8 mouse cellular contexts compared by ENCODE assay signal in genomic region chr1:26687926-26688325, GRCm38 (mm10). TPM values are rescaled to one million over a fixed set of nuclear protein-coding genes. Genes with fewer than 3 reads are reported as not detected.
DNase-seq lines count a peak whose midpoint lies in the region; ATAC-seq and TF ChIP-seq lines count a peak whose summit lies in the region.
"Had no signal": no experiment of that assay in that cellular context is flagged by ENCODE, and none has a peak within 500 bp of the region (broad histone marks: within the 10 kb centered on the region; RNA-seq: fewer than 3 reads in every experiment).

No protein-coding gene starts in this region.

- H3K4me1 ChIP-seq in lung, embryonic 16.5 days (replicated peaks; ENCODE audit: control insufficient read depth, insufficient read depth, low read length) = no peaks in the 10 kb centered on the region
- no peaks in the 10 kb centered on the region for H3K4me1 ChIP-seq in heart, postnatal 0 days (ENCODE audit: control insufficient read depth, insufficient read depth)
- H3K4me1 ChIP-seq in liver, embryonic 14.5 days (replicated peaks; ENCODE audit: control insufficient read depth in 2 of 2, insufficient read depth in 2 of 2, low read length in 1 of 2) = no peaks in the 10 kb centered on the region

- TF ChIP-seq EP300 in heart, postnatal 0 days (IDR thresholded peaks at IDR 0.05; ENCODE audit: low read depth) = no peak
- TF ChIP-seq EP300 in liver, embryonic 14.5 days (IDR thresholded peaks at IDR 0.05; ENCODE audit: low read depth) = no peak

- peak; percentile 80 for ATAC-seq in lung, embryonic 16.5 days (ENCODE audit: low read depth)
- ATAC-seq in heart, postnatal 0 days (ENCODE audit: insufficient read depth, low read depth) = peak; percentile 54
- peak; percentile 51 for ATAC-seq in liver, embryonic 14.5 days (ENCODE audit: insufficient read depth)

- H3K27me3 ChIP-seq in lung, embryonic 16.5 days (ENCODE audit: control insufficient read depth, insufficient read depth, low read depth, low read length) = no peaks in the 10 kb centered on the region
- no peaks in the 10 kb centered on the region for H3K27me3 ChIP-seq in heart, postnatal 0 days (ENCODE audit: control insufficient read depth, insufficient read depth, low read length)
- H3K27me3 ChIP-seq in liver, embryonic 14.5 days (ENCODE audit: control insufficient read depth, insufficient read depth, low read length) = no peaks in the 10 kb centered on the region

- H3K27ac ChIP-seq in lung, embryonic 16.5 days (ENCODE audit: low read length) = no peak overlapping the region
- no peak overlapping the region for H3K27ac ChIP-seq in heart, postnatal 0 days (ENCODE audit: low read depth)
- no peak overlapping the region for H3K27ac ChIP-seq in liver, embryonic 14.5 days

- no peak for TF ChIP-seq CTCF in heart, postnatal 0 days (IDR thresholded peaks at IDR 0.05; ENCODE audit: low read depth)
- no peak for TF ChIP-seq CTCF in liver, embryonic 14.5 days (IDR thresholded peaks at IDR 0.05; ENCODE audit: low read depth)

- no peak overlapping the region for H3K9ac ChIP-seq in lung, embryonic 16.5 days (ENCODE audit: low read length)
- H3K9ac ChIP-seq in heart, postnatal 0 days (replicated peaks; ENCODE audit: low read depth, low read length) = no peak overlapping the region
- H3K9ac ChIP-seq in liver, embryonic 14.5 days (replicated peaks) = no peak overlapping the region

- no peaks in the 10 kb centered on the region for H3K36me3 ChIP-seq in lung, embryonic 16.5 days (ENCODE audit: control insufficient read depth, insufficient read depth, low read length)
- H3K36me3 ChIP-seq in heart, postnatal 0 days (replicated peaks; ENCODE audit: control insufficient read depth, insufficient read depth, low read length) = no peaks in the 10 kb centered on the region
- H3K36me3 ChIP-seq in liver, embryonic 14.5 days (replicated peaks; ENCODE audit: control insufficient read depth, insufficient read depth, low read depth) = no peaks in the 10 kb centered on the region

- no peak overlapping the region for H3K4me2 ChIP-seq in lung, embryonic 16.5 days (ENCODE audit: low read depth, low read length)
- no peak overlapping the region for H3K4me2 ChIP-seq in heart, postnatal 0 days (ENCODE audit: low read depth, low read length)
- H3K4me2 ChIP-seq in liver, embryonic 14.5 days (ENCODE audit: low read depth) = no peak overlapping the region

- no peaks in the 10 kb centered on the region for H3K9me3 ChIP-seq in lung, embryonic 16.5 days (ENCODE audit: control insufficient read depth, low read length)
- 0 out of 2 replicates have a peak, but pooled peaks cover 5% of the 10 kb centered on the region for H3K9me3 ChIP-seq in heart, postnatal 0 days (replicated peaks; ENCODE audit: control insufficient read depth, low read length)
- no peaks in the 10 kb centered on the region; the same call in 1 of the 2 replicates for H3K9me3 ChIP-seq in liver, embryonic 14.5 days (ENCODE audit: control insufficient read depth, low read length)

- H3K4me3 ChIP-seq in lung, embryonic 16.5 days (ENCODE audit: low read length) = no peak overlapping the region
- no peak overlapping the region for H3K4me3 ChIP-seq in heart, postnatal 0 days (ENCODE audit: low read depth, low read length)
- no peak overlapping the region for H3K4me3 ChIP-seq in liver, embryonic 14.5 days (ENCODE audit: insufficient read depth in 1 of 2, low read depth in 2 of 2, low read length in 2 of 2)
- H3K4me3 ChIP-seq: erythroblast, embryonic 14.5 days had no signal

- DNase-seq in lung, postnatal 4 days = no peak
- DNase-seq in embryo, embryonic 9.5 days (ENCODE audit: extremely low spot score) = peak; percentile 15
- no peak for DNase-seq in heart, postnatal 0 days (ENCODE audit: low spot score)
- no peak for DNase-seq in liver, embryonic 14.5 days (ENCODE audit: low read depth in 3 of 3, low spot score in 3 of 3)
- DNase-seq in retina, embryonic 14.5 days (ENCODE audit: low spot score) = peak; percentile 38
- no peak for DNase-seq in right cerebral cortex, postnatal 4 days

- 57% methylated on average over 1 of the region's 1 CpGs for WGBS in lung, embryonic 16.5 days
- 30% methylated on average over 1 of the region's 1 CpGs for WGBS in heart, postnatal 0 days
- 33% methylated on average over 1 of the region's 1 CpGs for WGBS in liver, embryonic 14.5 days (ENCODE audit: insufficient replicate concordance)

RNA-seq across cellular contexts. Expression of gene 4931408C20Rik, which starts 0.7 kb away (rescaled TPM):
- polyA plus RNA-seq in lung, embryonic 16.5 days (2015; fragmentation: Nextera tagmentation; extraction: Ambion mirVana) = not detected in 2 replicates
- total RNA-seq in heart, postnatal 0 days (2014; rRNA removed; ENCODE audit: low replicate concordance) = not detected in 2 replicates
- not detected in 2 replicates for polyA plus RNA-seq in heart, postnatal 0 days (2015; fragmentation: Nextera tagmentation; extraction: Ambion mirVana)
- polyA plus RNA-seq in liver, embryonic 14.5 days (2012; rRNA removed) = not detected in 2 replicates
- polyA plus RNA-seq in liver, embryonic 14.5 days (2014; fragmentation: Nextera tagmentation; extraction: Ambion mirVana) = not detected in 2 replicates
- polyA plus RNA-seq: erythroblast, embryonic 14.5 days had no signal

Comparison
In these comparisons a context has a peak if more than half of its experiments do, and no peak if none do; other contexts are left out.
1. DNase-seq: peak in embryo, embryonic 9.5 days (single experiment) and retina, embryonic 14.5 days (single experiment); none in lung, postnatal 4 days (0 of 2), heart, postnatal 0 days (single experiment), liver, embryonic 14.5 days (0 of 3) and right cerebral cortex, postnatal 4 days (single experiment).
2. Peak in every context shown above with its lines, with median percentiles within 50 percentile points of each other: ATAC-seq.